Mouse (Mus musculus): Measurements from ENCODE around the gene Gm3248.
"Not testable (repeated sequence)": the region's sequence is repeated elsewhere in the genome, so short reads cannot be mapped to it uniquely, and the experiment has no call there.

Gene Gm3248

GRCm38 (mm10) chr14:5961635-5962034 lies at the start of gene Gm3248:
Gene Gm3248, minus strand, starts transcription at chr14:5961745.
- DNase-seq (ENCODE audit: low read depth in 1 of 2, low spot score in 2 of 2) = not testable (repeated sequence)

DNA sequence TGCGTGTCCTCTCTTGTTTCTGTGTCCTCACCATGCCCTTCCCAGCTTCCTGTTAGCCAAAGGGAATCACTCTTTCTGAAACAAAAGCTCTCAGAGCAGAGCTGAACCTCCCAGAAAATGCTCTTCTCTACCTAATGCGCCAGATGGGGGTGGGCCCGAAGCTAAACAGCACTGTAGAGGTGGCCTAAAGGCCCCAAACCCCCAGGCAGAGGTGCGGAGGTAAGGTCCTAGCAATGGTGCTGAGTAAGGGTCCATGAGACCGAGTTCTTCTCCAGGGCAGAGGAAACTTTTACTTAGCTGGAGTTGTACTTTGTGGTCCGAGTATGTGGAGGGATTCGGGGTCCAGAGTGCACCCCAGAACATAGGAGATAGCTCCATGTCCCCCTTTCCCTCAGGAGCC lies 25.6 kb upstream of the Gm3248 start:
- not testable (repeated sequence) for DNase-seq (ENCODE audit: low read depth in 1 of 2, low spot score in 2 of 2)

GRCm38 (mm10) chr14:5979037-5979436 lies 17.5 kb upstream of the Gm3248 start, which contains the start of gene Gm3453:
Gene Gm3453, minus strand, starts transcription at chr14:5979137.
- not testable (repeated sequence) for DNase-seq (ENCODE audit: low read depth in 1 of 2, low spot score in 2 of 2)

- not testable (repeated sequence) for DNase-seq (ENCODE audit: low read depth in 1 of 2, low spot score in 2 of 2)
These were observed 896 bp upstream of the Gm3248 start for GRCm38 (mm10) chr14:5962441-5962840.

DNA sequence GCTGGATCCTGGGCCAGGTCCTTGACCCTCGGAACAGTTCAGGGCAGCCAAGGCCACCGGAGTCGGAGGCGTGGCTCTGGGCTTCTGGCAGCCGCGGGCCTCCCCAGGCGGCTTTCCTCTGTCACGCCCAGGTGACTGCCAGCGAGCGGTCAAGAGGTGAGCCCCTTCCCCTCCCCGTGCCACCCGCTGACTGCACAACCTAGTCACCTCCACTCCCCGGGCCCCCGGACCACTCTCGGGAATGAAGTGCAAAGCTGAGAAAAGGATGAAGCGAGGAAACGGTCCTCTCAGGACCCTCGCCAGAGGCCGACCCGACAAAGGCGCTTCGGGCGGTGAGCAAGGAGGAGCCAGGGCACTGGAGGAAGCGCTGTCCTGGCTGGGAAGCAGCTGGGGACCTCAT lies 443 bp downstream of the Gm3248 start:
- not testable (repeated sequence) for DNase-seq (ENCODE audit: low read depth in 1 of 2, low spot score in 2 of 2)

GRCm38 (mm10) chr14:5960479-5960878 lies 1.1 kb downstream of the Gm3248 start:
- DNase-seq (ENCODE audit: low read depth in 1 of 2, low spot score in 2 of 2) = not testable (repeated sequence)

DNA sequence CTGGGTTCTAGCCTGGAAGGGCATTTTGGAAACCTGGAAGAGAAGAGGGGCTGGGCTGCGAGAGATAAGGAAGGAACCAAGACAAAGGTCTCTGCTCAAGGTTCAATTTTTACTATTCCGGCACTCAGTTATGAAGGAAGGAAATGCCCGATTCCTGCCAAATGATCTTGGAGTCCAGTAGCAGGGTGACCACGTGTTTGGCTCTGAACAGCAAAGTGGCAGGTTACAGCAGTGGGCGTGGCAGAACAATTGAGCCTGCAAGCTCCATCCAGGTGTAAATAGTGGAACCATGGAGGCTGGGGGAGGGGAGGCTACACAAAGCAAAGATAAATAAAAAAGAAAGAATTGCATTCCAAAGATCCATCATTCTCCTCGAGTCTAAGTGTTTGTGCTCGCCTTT lies 38.3 kb downstream of the Gm3248 start:
- DNase-seq (ENCODE audit: low read depth in 1 of 2, low spot score in 2 of 2) = not testable (repeated sequence)

DNA sequence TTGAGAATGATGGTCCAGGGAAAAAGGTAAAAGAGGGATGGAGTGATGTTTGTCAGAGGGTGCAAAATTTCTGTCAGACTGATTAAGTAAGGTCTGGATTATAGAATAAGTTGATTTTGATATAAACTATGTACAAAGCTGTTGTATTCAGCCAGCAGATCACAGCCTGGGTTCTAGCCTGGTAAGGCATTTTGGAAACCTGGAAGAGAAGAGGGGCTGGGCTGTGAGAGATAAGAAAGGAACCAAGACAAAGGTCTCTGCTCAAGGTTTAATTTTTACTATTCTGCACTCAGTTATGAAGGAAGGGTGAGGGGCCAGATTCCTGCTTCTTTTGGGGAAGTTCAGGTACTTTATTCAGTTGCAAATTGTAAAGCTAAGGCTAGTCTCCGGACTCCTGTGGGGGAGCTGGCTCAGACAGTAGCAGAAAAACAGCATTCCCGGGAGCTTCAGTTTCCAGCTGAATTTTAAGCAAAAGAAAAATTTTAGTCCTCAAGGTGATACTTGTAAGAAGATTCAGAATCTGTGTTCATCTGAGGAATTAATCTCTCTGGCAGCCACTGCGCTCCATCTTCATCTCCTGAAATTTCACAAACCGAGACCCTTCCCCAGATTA lies 43.1 kb downstream of the Gm3248 start:
- not testable (repeated sequence) for DNase-seq (ENCODE audit: low read depth in 1 of 2, low spot score in 2 of 2)

- DNase-seq (ENCODE audit: low read depth in 1 of 2, low spot score in 2 of 2) = not testable (repeated sequence)
These were observed 47.8 kb downstream of the Gm3248 start for GRCm38 (mm10) chr14:5913701-5914100.

Measured in monocyte, adult 2 months (primary cell).